Mouse (Mus musculus): Measurements from ENCODE around the gene Adcy2. TPM values are rescaled to one million over a fixed set of nuclear protein-coding genes. Genes with fewer than 3 reads are reported as not detected.

Adcy2 gene
- total and polyA plus RNA-seq, 3 experiments: not detected

DNA sequence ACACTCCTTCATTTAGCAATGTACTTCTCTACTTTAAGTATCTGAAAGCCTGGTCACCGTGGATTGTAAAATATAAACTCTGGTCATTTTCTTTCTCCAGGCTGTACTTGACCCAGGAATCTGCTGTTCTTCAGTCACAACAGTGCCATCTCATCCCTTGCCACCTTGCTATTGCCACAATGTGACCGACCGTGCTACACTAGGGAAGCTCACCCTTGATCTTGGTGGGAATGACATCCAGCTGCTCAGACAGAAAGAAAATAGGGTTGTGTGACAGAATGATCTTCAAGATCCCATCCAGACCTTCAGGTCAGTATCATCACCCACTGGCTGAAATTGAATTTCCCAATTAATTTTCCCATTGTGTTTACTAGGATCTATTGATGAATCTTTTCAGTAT is 230.8 kb downstream of the Adcy2 start:
- Histone ChIP-seq H3K4me3 (ENCODE audit: control insufficient read depth in 1 of 2, insufficient read depth in 1 of 2, low read depth in 2 of 2, low read length in 2 of 2) (no peak overlapping the region), H3K9ac (ENCODE audit: control insufficient read depth, low read depth, low read length, poor library complexity, severe bottlenecking) (no peak overlapping the region), H3K36me3 (ENCODE audit: control insufficient read depth in 1 of 2, insufficient read depth in 2 of 2, low read length in 2 of 2) (no peaks in the 10 kb centered on the region), H3K27me3 (ENCODE audit: control insufficient read depth in 1 of 2, insufficient read depth in 2 of 2, low read length in 2 of 2) (no peaks in the 10 kb centered on the region), H3K9me3 (replicated peaks; ENCODE audit: insufficient read depth, low read length) (no peaks in the 10 kb centered on the region), H3K27ac (ENCODE audit: control insufficient read depth, low read depth, low read length) (no peak overlapping the region), H3K4me1 (ENCODE audit: control insufficient read depth in 1 of 2, insufficient read depth in 2 of 2, low read length in 2 of 2) (no peaks in the 10 kb centered on the region), H3K79me2 (ENCODE audit: control insufficient read depth, insufficient read depth, low read length, poor library complexity) (no peaks in the 10 kb centered on the region)
- no peak for DNase-seq (ENCODE audit: low read depth, low spot score)
- TF ChIP-seq POLR2A (IDR thresholded peaks at IDR 0.05; ENCODE audit: control insufficient read depth in 1 of 2, insufficient read depth in 1 of 2, low read depth in 1 of 2, low read length in 2 of 2, poor library complexity in 1 of 2) (no peak), ZC3H11A (IDR thresholded peaks at IDR 0.05; ENCODE audit: low read depth, low read length) (no peak), MEF2A (IDR thresholded peaks at IDR 0.05; ENCODE audit: extremely low read depth, insufficient replicate concordance, low read depth, low read length, poor library complexity, severe bottlenecking) (no peak), ELF1 (IDR thresholded peaks at IDR 0.05; ENCODE audit: low read depth, low read length) (no peak), SIN3A (IDR thresholded peaks at IDR 0.05; ENCODE audit: low read length) (no peak), TBP (IDR thresholded peaks at IDR 0.05; ENCODE audit: low read depth, low read length) (no peak), CHD1 (IDR thresholded peaks at IDR 0.05; ENCODE audit: low read depth, low read length) (no peak), POLR2AphosphoS5 (IDR thresholded peaks at IDR 0.05; ENCODE audit: borderline replicate concordance, low read depth, low read length) (no peak)

DNA sequence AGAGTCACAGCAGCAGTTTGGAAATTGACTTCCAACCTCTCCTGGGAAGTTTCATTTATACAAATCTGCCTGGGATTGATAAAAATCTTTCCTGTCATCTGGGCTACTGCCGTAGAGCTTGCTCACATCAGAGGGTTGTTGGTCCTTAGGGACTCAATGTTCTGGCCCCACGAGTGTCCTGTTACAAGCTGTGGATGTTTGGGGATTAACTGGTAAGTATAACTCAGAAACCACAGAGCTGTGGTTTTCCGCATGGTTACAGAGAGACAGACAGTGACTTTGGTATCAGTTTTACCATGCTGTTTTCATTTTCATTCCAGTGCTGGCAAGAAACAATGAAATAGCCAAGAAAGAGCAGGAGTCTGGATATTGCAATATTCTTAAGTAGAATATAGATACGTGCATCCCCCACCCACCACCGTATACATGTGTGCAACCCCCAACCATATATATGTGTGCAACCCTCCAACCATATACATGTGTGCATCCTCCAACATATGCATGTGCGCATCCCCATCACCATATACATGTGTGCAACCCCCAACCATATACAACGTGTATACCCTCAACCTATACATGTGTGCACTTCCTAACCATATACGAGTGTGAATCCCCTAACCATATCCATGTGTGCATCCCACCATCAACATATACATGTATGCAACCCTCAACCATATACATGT is 233.3 kb downstream of the Adcy2 start:
- Histone ChIP-seq H3K4me1 (ENCODE audit: control insufficient read depth in 1 of 2, insufficient read depth in 2 of 2, low read length in 2 of 2) (no peaks in the 10 kb centered on the region), H3K27me3 (ENCODE audit: control insufficient read depth in 1 of 2, insufficient read depth in 2 of 2, low read length in 2 of 2) (no peaks in the 10 kb centered on the region)

DNA sequence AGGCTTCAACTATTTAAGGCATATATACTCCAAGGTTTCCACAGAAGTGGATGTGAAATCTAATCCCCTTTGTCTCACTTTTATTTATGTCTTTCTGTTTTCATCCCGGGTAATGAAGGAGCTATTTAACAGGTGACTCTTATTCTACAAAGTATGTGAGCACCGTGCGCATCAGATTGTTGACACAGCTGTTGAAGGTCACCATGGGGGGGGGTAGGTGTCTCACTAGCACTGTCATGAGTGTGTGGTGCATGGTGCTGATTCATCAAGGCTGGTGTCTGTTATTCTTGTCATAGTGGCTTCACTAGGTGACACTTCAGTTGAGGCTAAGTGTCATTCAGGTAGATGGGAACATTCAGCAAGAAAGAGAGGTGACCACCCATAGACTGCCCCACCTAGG is 234.7 kb downstream of the Adcy2 start:
- H3K9me3 ChIP-seq (replicated peaks; ENCODE audit: insufficient read depth, low read length): no peaks in the 10 kb centered on the region

More for the DNA sequence above, 233.3 kb downstream of the Adcy2 start:
- H3K9ac ChIP-seq (ENCODE audit: control insufficient read depth, low read depth, low read length, poor library complexity, severe bottlenecking): no peak overlapping the region
- no peak for DNase-seq (ENCODE audit: low read depth, low spot score)
- no peak overlapping the region for H3K4me3 ChIP-seq (ENCODE audit: control insufficient read depth in 1 of 2, insufficient read depth in 1 of 2, low read depth in 2 of 2, low read length in 2 of 2)
- no peaks in the 10 kb centered on the region for H3K9me3 ChIP-seq (replicated peaks; ENCODE audit: insufficient read depth, low read length)
- no peak for TF ChIP-seq HCFC1 (IDR thresholded peaks at IDR 0.05; ENCODE audit: low read depth, low read length)
- TF ChIP-seq MYC (IDR thresholded peaks at IDR 0.05; ENCODE audit: low read depth, low read length): no peak
- no peak for TF ChIP-seq MYB (IDR thresholded peaks at IDR 0.05; ENCODE audit: low read depth, low read length)
- TF ChIP-seq GATA1 (IDR thresholded peaks at IDR 0.05; ENCODE audit: low read depth, low read length): no peak
- no peak for TF ChIP-seq EP300 (IDR thresholded peaks at IDR 0.05; ENCODE audit: low read depth in 1 of 2, low read length in 2 of 2)
- TF ChIP-seq NELFE (IDR thresholded peaks at IDR 0.05; ENCODE audit: low read depth, low read length): no peak
- no peak for TF ChIP-seq TAL1 (IDR thresholded peaks at IDR 0.05; ENCODE audit: low read length)
- TF ChIP-seq MEF2A (IDR thresholded peaks at IDR 0.05; ENCODE audit: extremely low read depth, insufficient replicate concordance, low read depth, low read length, poor library complexity, severe bottlenecking): no peak
- no peak for TF ChIP-seq MAZ (IDR thresholded peaks at IDR 0.05; ENCODE audit: low read depth, low read length)
- no peak for TF ChIP-seq MXI1 (IDR thresholded peaks at IDR 0.05; ENCODE audit: low read depth, low read length)
- TF ChIP-seq E2F4 (IDR thresholded peaks at IDR 0.05; ENCODE audit: borderline replicate concordance, low read depth, low read length): no peak
- TF ChIP-seq USF1 (IDR thresholded peaks at IDR 0.05; ENCODE audit: low read depth, low read length): no peak
- no peak overlapping the region for H3K27ac ChIP-seq (ENCODE audit: control insufficient read depth, low read depth, low read length)
- H3K79me2 ChIP-seq (ENCODE audit: control insufficient read depth, insufficient read depth, low read length, poor library complexity): no peaks in the 10 kb centered on the region
- H3K36me3 ChIP-seq (ENCODE audit: control insufficient read depth in 1 of 2, insufficient read depth in 2 of 2, low read length in 2 of 2): no peaks in the 10 kb centered on the region

More for the DNA sequence above, 234.7 kb downstream of the Adcy2 start:
- no peak overlapping the region for H3K27ac ChIP-seq (ENCODE audit: control insufficient read depth, low read depth, low read length)
- TF ChIP-seq POLR2AphosphoS5 (IDR thresholded peaks at IDR 0.05; ENCODE audit: borderline replicate concordance, low read depth, low read length): no peak
- TF ChIP-seq MYB (IDR thresholded peaks at IDR 0.05; ENCODE audit: low read depth, low read length): no peak
- TF ChIP-seq MYC (IDR thresholded peaks at IDR 0.05; ENCODE audit: low read depth, low read length): no peak
- no peak for TF ChIP-seq HCFC1 (IDR thresholded peaks at IDR 0.05; ENCODE audit: low read depth, low read length)
- TF ChIP-seq SIN3A (IDR thresholded peaks at IDR 0.05; ENCODE audit: low read length): no peak
- no peak for TF ChIP-seq ZMIZ1 (IDR thresholded peaks at IDR 0.05; ENCODE audit: low read depth, low read length)
- TF ChIP-seq EP300 (IDR thresholded peaks at IDR 0.05; ENCODE audit: low read depth in 1 of 2, low read length in 2 of 2): no peak
- TF ChIP-seq TCF12 (IDR thresholded peaks at IDR 0.05; ENCODE audit: low read depth, low read length): no peak
- no peak for TF ChIP-seq ZC3H11A (IDR thresholded peaks at IDR 0.05; ENCODE audit: low read depth, low read length)
- H3K79me2 ChIP-seq (ENCODE audit: control insufficient read depth, insufficient read depth, low read length, poor library complexity): no peaks in the 10 kb centered on the region
- no peak overlapping the region for H3K4me3 ChIP-seq (ENCODE audit: control insufficient read depth in 1 of 2, insufficient read depth in 1 of 2, low read depth in 2 of 2, low read length in 2 of 2)
- H3K4me1 ChIP-seq (ENCODE audit: control insufficient read depth in 1 of 2, insufficient read depth in 2 of 2, low read length in 2 of 2): no peaks in the 10 kb centered on the region
- no peaks in the 10 kb centered on the region for H3K27me3 ChIP-seq (ENCODE audit: control insufficient read depth in 1 of 2, insufficient read depth in 2 of 2, low read length in 2 of 2)
- no peak for DNase-seq (ENCODE audit: low read depth, low spot score)
- no peaks in the 10 kb centered on the region for H3K36me3 ChIP-seq (ENCODE audit: control insufficient read depth in 1 of 2, insufficient read depth in 2 of 2, low read length in 2 of 2)
- H3K9ac ChIP-seq (ENCODE audit: control insufficient read depth, low read depth, low read length, poor library complexity, severe bottlenecking): no peak overlapping the region

Data from MEL (cell line).